Mouse (Mus musculus) cortical plate, adult 2 months (tissue): ENCODE measurements at regions not wholly inside any gene's neighbourhood (a gene's known extent, or its start where the extent isn't known, plus 50 kb on each side); places are given as distances from the start of the nearest gene placed in this dataset.

Experiments used
- CTCF ChIP-seq: fragments of 200-500 bp; IDR thresholded peaks from 2 replicates; pipeline ENCODE4 v1.5.1; 2011; ENCODE audit warnings: mild to moderate bottlenecking, control low read depth, low read length; ENCODE audit not compliant: insufficient read depth; ENCODE audit errors: extremely low read depth
- POLR2A ChIP-seq: fragments of 200-500 bp; IDR thresholded peaks from 2 replicates; pipeline ENCODE4 v1.6.1; 2011; ENCODE audit warnings: mild to moderate bottlenecking, low read length, control low read depth; ENCODE audit not compliant: insufficient read depth; ENCODE audit errors: extremely low read depth

- TF ChIP-seq CTCF (no peak), POLR2A (no peak)
Measured at GRCm38 (mm10) chr16:72068254-72068653, 239.9 kb upstream of the Robo1 start.
